Mouse (Mus musculus) testis, postnatal 10 days (tissue): ENCODE measurements around the gene Myt1l.

Experiments
- DNase-seq: peaks from one replicate; pipeline ENCODE4 v3.0.0; 2021; ENCODE audit warnings: low spot score

The Myt1l gene

DNA sequence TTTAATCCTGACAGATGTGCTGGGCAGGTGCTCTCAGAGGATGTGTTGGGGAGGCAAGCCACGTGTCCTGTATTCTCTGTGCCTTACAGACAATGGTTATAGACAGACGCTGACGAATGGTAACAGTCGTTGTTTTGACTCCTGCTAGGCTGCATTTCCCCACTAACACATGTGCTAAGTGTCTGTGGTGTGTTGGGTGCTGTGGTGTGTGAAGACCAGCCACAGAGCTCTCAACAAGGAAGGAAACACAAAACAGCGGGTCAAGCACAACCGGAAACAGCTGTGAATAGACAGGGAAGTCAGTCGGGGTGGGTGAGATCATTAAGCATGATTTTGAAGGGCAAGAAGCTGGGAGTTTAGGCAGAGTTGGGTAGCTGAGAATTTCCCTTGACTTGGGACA, 41.1 kb downstream of the Myt1l start:
- no peak for DNase-seq

DNA sequence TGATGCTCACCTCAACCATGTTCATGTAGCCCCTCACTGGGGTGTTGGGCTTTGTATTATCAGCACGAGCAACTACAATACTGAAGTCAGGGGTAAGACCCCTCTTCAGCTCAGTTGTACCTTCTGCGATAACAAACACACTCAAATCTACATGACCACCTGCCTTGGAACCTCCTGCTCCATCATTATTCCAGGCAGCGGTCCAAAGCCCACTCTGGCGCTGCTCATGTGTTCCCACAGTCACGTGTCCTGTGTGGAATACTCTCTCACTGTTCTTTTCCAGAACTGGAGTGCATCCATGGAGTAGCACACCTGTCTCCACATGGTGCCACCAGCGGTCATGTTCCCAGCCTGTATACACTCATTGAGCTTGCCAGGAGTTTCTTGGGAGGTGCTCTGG, 42.2 kb downstream of the Myt1l start:
- no peak for DNase-seq

DNA sequence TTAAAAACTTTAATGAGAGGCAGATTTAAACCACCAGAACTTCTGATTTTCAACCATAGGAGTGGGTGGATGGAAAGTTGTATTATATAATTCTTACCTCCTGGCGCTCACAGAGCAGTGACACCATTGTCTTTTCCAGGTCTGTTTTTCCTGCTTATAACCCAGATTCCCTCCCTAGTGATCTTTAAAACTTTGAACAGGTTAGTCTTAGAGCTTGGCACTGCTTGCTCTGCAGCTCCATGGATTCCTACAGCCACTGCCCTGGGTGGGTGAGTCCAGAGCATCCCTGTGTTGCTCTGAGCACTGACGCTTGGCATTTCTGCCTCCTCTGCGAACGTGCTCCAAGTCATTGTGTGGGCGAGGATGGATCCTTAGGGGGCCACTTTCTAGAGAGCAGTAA, 43.4 kb downstream of the Myt1l start:
- no peak for DNase-seq

GRCm38 (mm10) chr12:29593787-29594186, 65.6 kb downstream of the Myt1l start:
- DNase-seq, result no peak

DNA sequence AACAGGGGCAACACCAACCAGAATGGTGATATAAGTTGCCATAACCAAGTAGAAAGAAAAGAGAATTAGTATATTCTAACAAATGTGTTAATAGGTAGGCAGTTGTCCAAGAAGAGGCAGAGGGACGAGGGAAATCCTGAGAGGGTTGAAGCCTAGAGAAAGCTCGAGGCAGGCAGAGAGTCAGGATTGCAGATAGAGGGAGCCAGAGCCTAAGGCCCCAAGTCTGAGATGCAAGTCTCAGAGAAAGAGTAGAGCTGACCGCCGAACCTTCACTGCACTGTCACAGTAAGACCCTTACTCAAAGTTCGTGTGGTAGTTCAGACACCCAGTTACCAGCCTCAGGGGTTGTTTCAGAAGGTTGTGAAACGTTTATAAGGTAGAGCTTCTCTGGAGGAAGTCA, 71.7 kb downstream of the Myt1l start:
- DNase-seq, result no peak

- DNase-seq, result no peak
These were observed 73.0 kb downstream of the Myt1l start for GRCm38 (mm10) chr12:29601223-29601622.

- DNase-seq, result no peak
These were observed 76.5 kb downstream of the Myt1l start for GRCm38 (mm10) chr12:29604659-29605058.

DNA sequence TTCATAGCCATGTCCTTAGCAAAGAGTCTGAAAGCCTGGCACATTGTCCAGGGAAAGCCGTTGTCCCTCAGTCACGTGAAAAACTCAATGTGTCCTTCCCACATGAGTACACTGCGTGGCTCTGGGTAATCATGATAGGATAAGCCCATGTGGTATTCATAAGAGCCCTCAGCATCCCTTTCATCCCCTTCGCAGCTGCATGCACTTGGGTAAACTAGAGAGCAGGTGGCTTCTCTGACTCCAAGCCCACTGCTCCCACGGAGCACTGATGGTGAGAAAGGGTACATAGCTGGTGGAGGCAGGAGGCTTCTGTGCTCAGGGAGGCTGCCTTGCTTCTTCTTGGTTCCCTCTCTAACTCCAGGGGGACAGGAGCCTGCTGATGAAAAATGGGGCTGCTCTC, 76.9 kb downstream of the Myt1l start:
- DNase-seq, result no peak

DNA sequence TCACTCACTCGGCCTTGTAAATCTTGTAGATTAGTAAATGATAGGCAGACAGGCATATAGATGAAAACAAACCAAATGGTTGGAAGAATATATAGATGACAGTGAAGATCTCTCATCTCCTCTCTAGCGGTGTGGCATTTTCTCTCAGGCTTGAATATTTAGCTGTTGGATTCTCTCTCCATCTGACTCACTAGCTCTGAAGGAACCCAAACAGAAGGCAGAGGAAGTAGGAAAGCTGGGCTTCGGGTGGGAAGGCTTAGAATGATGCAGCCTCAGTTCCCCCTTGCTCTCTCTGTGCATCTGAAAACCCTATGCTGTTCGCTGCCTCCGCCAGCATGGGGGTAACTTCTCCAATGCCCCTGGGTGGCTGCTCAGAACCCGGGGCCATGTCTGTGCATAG, 78.0 kb downstream of the Myt1l start:
- no peak for DNase-seq

DNA sequence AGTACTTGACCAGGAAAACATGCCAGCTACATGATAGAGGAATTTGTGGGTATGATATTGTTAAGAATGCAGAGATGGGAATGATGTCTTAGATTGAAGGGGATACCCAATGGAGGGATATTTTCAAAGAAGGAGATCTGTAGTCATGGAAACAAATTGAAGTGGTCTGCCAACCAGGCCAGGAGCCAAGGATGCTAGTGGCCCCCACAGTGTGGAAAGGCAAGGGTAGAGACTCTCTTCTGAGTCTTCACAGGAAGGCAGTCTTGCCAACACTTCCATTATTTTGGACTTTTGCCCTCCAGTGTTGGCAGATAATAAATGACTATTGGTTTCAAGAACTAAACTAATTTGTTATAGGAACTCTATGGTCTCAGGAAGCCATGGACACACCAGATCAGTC, 89.6 kb downstream of the Myt1l start:
- DNase-seq, result no peak

GRCm38 (mm10) chr12:29621530-29621929, 93.3 kb downstream of the Myt1l start:
- DNase-seq, result no peak

- peak; percentile 45 for DNase-seq
These were observed 100.0 kb downstream of the Myt1l start for GRCm38 (mm10) chr12:29627956-29628750.

DNA sequence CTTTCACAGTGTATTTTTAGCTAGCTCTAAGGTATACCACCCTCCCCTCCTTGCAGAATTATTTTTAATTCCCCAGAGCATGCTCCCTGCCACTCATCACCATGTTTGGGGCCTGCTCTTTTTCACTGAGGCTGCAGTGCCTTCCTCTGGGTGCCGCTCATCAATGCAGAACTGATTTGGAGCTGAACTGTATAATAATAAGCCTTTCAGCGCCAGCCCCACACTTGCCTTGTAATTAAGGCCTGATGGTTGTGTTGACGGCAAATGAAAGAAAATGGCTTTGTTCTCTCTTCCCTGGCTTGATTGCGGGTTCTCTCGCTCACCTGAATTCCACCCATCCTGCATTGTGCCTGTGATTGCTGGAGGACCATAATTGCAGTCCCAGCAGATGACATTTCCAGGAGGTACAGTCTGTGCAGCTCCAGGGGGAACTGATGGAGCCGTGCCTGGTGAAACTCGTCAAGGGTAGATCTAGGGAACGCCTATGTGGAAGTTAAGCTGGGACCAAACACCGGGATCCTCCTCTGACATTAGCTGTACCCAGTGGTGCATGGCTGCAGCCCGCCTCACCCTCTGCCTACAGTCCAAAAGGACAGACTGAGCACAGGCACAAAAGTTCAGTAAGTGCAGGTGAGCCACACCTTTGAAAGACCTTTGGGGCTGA, 101.8 kb downstream of the Myt1l start:
- DNase-seq, result no peak

- no peak for DNase-seq
These were observed 106.3 kb downstream of the Myt1l start for GRCm38 (mm10) chr12:29634509-29634908.

- DNase-seq, result no peak
These were observed 111.5 kb downstream of the Myt1l start for GRCm38 (mm10) chr12:29639543-29640196.

- DNase-seq, result no peak
These were observed 112.0 kb downstream of the Myt1l start for GRCm38 (mm10) chr12:29640201-29640600.

- DNase-seq, result no peak
These were observed 114.7 kb downstream of the Myt1l start for GRCm38 (mm10) chr12:29642915-29643314.

DNA sequence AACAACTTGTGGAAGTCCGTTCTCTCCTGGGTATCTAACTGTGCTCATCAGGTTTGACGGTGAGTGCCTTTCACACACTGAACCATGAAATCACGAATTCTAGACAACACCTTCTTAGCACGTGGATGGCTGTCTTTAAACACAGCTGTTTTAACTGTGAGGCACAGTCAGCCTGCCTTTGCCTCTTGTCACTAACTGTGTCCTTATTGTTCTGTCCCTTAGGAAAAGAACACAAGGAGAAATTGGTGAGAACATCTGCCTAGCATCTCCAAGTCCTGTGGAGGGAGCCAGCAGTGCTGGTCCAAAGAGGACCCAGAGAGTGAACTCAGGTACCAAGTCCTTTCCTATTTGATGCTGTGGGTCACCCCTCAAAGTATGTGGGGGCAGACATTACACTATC, 115.9 kb downstream of the Myt1l start:
- DNase-seq, result no peak

GRCm38 (mm10) chr12:29644721-29645120, 116.5 kb downstream of the Myt1l start:
- no peak for DNase-seq

GRCm38 (mm10) chr12:29649510-29650152, 121.4 kb downstream of the Myt1l start:
- no peak for DNase-seq

DNA sequence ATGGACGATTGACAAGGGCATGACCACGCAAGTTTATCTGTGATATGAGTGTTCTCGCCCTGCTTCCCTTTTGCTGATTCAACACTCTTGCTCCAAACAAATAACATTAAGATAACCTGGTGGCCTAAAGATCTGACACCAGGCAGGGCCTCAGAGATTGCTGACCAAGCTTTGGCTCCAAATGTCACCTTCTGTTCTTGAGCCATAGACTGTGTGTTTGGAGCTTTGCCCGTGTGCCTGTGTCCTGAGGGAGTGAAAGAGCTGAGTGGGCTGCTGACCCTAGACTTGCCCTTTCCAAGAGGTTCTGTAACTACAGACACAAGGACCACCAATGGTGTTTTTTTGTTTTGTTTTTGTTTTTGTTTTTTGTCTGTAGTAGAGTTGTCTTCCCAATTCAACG, 124.3 kb downstream of the Myt1l start:
- DNase-seq, result no peak

DNA sequence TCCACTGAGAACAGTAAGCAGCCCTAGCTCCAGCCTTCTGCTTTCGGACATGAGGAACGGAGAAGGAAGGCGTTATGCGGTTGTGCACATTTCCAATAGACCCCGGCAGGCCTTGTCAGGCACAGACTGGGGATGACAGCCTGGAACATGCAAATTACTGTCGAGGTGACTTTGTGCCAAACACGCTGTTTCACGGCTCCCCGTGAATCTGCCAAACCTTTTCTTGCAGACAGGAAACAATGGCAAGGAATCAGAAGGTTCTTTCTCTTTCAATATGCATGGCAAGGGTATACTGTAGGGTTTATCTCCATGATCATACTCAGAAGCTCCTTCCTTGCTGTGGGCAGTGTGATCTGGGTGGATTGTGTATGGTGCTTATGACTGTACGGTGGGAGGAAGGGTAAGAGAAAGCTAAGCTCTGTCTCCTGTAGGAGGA, 127.0 kb downstream of the Myt1l start:
- no peak for DNase-seq

DNA sequence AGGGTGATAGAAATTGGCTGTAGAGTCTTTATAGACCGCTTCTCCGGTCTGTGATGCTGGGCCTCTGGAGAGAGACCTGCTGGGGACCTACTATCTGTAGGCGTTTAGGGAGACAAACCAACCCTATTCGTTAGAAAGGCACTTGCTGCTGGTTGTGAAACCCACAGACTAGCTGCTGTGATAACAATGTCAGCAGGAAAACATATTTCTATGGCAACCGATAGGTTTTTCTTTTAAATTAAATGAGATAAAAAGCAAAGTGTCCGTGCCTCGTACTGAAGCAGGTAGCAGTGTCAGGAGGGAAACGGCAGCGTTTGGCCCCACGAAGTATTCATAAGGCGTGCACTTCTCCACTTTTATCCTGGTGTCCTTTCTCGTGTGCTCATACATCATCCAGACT, 127.5 kb downstream of the Myt1l start:
- no peak for DNase-seq
